In the genomic region with DNA sequence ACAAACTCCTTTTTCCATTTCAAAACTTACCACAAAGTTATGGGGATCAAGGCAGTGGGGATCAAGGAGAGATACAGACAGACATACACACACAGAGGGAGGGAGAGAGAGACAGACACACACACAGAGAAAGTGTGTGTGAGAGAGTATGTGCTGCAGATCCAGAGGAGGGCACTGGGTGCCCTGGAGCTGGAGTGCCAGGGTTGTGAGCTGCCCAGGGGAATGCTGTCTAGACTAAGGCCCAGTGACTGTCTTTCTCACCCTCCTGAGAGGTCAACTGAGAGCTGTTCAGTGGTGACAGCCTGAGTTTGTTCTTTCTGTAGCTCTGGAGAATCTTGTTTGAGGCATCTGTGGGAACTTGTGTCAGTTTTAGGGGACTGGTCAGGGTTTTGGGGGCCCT, we compare ENCODE assay signal across 12 mouse cellular contexts.
"Had no signal": no experiment of that assay in that cellular context is flagged by ENCODE, and none has a peak within 500 bp of the region (broad histone marks: within the 10 kb centered on the region; RNA-seq: fewer than 3 reads in every experiment).

No protein-coding gene starts in this region.

- H3K36me3 ChIP-seq: midbrain, embryonic 15.5 days had no signal

- H3K27ac ChIP-seq: liver, embryonic 15.5 days; midbrain, embryonic 15.5 days had no signal

- ATAC-seq: lung, postnatal 0 days; midbrain, embryonic 15.5 days had no signal

- DNase-seq: kidney, adult 2 months; layer of hippocampus, adult 9-11 months; layer of hippocampus, postnatal 36 days; lung, adult 2 months; lung, postnatal 36 days; right cerebral cortex, postnatal 14 days; thymus, adult 2 months; thymus, postnatal 25 days had no signal

- H3K4me3 ChIP-seq: liver, embryonic 15.5 days; midbrain, embryonic 15.5 days had no signal

- H3K4me1 ChIP-seq: midbrain, embryonic 15.5 days had no signal

- H3K4me2 ChIP-seq: liver, embryonic 11.5 days; liver, embryonic 15.5 days; midbrain, embryonic 15.5 days had no signal

- H3K27me3 ChIP-seq: liver, embryonic 15.5 days; midbrain, embryonic 15.5 days had no signal

- H3K9ac ChIP-seq: liver, embryonic 15.5 days; midbrain, embryonic 15.5 days had no signal

- H3K9me3 ChIP-seq: liver, embryonic 15.5 days; midbrain, embryonic 15.5 days had no signal
